Mouse (Mus musculus): Measurements from ENCODE around the gene Mrpl42.

DNA sequence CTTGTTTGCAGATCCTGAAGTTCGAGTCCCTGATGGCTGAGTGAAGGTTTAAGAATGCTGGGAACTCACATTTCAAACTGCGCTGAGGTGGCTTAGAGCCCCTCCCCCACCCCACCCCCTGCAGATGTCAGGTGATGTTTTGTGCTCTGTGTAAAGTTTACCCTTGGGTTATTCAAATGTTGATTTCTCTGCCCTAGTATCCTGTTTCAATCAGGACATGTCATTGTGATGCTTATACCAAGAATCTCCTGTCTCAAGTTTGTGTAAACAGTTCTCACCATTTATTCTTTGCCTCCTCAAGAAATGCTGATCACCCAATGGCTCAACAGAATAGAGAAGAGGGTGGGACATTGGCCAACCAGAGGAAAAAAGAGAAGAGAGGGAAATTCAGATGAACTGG, 45.6 kb downstream of the Mrpl42 start:
- no peak for TF ChIP-seq CTCF (IDR thresholded peaks at IDR 0.05; ENCODE audit: low read depth)
- no peak for TF ChIP-seq EP300 (IDR thresholded peaks at IDR 0.05; ENCODE audit: low read depth)
